Mouse (Mus musculus): ENCODE data around the gene Nr2f1. TPM values are rescaled to one million over a fixed set of nuclear protein-coding genes. Genes with fewer than 3 reads are reported as not detected.

Nr2f1 gene
- polyA plus RNA-seq (2012), result not detected in 2 replicates

- TF ChIP-seq GATA1 (IDR thresholded peaks at IDR 0.05; ENCODE audit: low read length), result no peak
Measured at GRCm38 (mm10) chr13:78199642-78200160, at the start of gene Nr2f1. Gene Nr2f1, minus strand, starts transcription at chr13:78199757.

DNA sequence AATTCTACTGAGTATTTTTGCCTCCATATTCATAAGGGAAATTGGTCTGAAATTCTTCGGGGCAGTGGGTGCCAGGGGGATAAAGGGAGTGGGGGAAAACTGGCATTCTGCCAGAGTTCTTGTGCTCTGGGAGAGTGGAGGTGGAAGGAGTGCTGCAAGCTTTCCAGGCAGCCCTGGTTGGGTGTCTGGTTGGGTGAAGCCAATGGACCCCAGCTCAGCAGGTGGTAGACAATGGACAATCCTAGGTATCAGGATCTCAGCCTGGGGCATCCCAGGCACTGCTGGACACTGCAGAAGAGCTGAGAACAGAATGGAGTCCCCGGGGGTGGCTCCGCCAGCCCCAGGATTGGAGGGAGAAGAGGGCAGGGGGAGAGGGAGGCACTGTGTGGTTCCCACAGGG, 22.1 kb upstream of the Nr2f1 start:
- no peak for TF ChIP-seq GATA1 (IDR thresholded peaks at IDR 0.05; ENCODE audit: low read length)

DNA sequence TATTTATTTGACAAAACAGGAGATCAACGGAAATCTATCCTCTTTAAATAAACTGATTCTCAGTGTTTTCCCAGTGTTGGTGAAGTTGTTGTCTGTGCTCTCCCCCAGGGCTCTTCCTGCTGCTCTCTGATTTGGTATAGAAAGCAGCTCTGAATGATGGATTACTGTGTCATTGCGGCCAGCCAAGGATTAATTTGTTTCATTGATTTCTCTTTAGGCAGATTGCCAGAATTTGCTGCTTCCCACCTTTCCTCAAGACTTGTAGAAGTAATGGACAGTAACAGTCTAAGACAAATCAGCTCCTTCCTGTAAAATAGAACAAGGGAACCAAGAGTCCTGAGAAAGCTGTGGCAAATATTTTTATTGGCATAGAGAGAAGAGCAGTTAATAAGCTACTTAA, 15.7 kb upstream of the Nr2f1 start:
- no peak for TF ChIP-seq GATA1 (IDR thresholded peaks at IDR 0.05; ENCODE audit: low read length)

DNA sequence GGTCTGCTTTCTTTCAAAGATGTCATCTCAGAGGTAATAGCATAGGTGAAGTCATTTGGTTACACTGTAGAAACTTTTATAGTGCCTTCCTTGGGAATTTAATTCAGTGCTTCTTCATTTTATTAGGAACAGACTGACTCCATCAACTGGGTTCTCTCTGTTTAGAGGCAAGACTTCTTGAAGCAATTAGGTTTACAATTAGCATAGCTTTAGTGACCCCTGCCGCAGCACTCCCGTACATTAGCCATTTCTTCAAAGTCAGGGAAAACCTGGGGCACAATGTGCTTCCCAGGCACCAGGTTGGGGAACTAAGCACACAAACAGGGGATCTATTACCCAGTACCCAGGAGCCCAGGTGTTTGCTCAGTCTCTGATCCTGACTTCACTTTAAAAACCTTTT, 13.6 kb upstream of the Nr2f1 start:
- no peak for TF ChIP-seq GATA1 (IDR thresholded peaks at IDR 0.05; ENCODE audit: low read length)

- TF ChIP-seq GATA1 (IDR thresholded peaks at IDR 0.05; ENCODE audit: low read length), result no peak
Measured at GRCm38 (mm10) chr13:78212111-78212510, 12.6 kb upstream of the Nr2f1 start.

DNA sequence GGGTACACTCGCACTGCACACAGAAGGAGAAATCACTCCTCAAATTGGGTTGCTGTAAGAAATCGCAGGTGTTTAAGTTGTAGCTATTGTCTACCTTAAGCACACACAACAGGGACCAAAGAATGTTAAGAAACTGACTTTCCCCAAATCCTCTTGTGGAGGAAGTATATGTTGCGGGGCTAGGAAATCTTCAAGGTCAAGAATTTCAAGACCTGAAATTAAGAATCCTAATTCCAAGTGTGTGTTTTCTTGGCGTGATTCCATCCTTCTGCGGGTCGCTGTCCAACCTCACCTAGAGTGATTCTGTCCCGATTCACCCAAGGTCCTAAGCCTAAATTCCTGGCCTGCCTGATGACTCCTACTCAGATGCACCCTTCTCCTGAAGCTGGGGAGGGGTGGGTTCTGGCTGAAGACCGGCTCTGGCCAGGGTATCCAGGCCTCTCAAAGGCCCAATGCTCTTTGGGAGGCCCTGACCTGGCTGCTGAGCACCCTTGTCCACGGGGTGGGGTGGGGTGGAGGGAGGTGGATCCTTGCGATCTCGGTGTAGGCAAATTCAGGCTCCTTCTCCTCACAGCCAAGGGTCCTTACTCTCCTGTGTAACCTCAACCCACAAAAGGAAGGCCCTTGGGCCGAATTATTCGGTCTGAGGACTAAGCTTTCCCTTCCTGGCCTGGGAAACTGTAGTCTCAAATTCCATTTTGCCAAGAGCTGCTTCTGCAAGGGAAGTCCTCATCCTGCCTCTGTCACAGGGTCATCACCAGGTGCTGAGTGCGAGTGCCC, 11.9 kb upstream of the Nr2f1 start:
- no peak for TF ChIP-seq GATA1 (IDR thresholded peaks at IDR 0.05; ENCODE audit: low read length)

GRCm38 (mm10) chr13:78210748-78211089, 11.2 kb upstream of the Nr2f1 start:
- TF ChIP-seq GATA1 (IDR thresholded peaks at IDR 0.05; ENCODE audit: low read length), result no peak

DNA sequence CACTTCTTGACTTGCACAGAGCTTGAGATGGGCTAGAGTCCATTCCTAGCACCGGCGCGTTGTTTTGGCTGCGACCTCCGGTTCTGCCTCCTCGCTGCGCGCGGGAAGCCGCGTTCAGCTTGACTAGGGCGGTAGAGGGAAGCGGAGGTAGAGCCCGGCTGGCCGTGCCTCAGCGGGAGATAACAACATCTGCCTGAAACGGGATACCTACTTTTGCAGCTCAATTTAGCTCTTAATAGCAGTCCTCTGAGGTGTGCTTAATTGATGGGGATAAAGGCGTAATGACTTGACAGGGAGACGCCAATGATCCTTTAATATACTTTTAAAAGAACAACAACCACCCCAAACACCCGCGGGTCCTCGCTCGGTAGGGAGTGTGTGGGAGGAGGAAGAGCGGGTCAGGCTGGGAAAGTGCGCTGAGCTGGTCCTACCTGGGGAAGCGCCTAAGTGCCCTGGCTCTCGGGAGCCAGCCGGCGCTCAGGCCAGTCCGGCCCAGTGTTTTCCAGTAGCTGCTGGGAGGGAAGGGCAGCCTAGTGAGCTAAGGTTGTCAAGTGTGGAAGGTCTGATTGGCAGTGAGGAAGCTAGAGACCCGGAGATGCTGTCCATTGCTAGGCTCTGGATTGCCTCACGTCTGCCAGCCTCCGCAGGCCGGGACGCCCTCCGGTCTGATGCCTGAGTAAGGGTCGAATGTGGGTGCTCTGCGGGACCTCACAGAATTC, 10.6 kb upstream of the Nr2f1 start:
- TF ChIP-seq GATA1 (IDR thresholded peaks at IDR 0.05; ENCODE audit: low read length), result no peak

DNA sequence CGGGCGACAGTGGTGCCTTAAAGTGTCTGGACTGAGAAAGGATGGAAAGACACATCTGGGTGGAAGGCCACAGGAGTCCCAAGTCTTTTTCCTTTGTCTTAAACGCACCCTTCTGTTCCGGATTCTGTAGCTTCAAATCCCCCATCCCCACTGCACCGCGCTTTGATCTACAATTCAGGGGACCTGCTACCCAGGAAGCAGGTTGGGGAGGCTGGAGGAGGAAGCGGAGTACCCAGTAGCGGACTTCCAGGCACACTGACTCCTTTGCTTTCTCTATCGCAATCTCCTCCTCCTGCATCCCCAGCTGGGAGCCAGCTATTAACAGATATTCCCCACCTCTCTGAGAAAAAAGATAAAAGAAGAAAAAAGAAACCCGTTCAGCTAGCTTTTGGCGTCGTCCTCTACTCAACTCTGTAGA, 10.1 kb upstream of the Nr2f1 start:
- TF ChIP-seq GATA1 (IDR thresholded peaks at IDR 0.05; ENCODE audit: low read length), result no peak

GRCm38 (mm10) chr13:78208689-78209410, 9.3 kb upstream of the Nr2f1 start:
- no peak for TF ChIP-seq GATA1 (IDR thresholded peaks at IDR 0.05; ENCODE audit: low read length)

GRCm38 (mm10) chr13:78207796-78208645, 8.5 kb upstream of the Nr2f1 start:
- no peak for TF ChIP-seq GATA1 (IDR thresholded peaks at IDR 0.05; ENCODE audit: low read length)

GRCm38 (mm10) chr13:78206891-78207430, 7.4 kb upstream of the Nr2f1 start:
- no peak for TF ChIP-seq GATA1 (IDR thresholded peaks at IDR 0.05; ENCODE audit: low read length)

DNA sequence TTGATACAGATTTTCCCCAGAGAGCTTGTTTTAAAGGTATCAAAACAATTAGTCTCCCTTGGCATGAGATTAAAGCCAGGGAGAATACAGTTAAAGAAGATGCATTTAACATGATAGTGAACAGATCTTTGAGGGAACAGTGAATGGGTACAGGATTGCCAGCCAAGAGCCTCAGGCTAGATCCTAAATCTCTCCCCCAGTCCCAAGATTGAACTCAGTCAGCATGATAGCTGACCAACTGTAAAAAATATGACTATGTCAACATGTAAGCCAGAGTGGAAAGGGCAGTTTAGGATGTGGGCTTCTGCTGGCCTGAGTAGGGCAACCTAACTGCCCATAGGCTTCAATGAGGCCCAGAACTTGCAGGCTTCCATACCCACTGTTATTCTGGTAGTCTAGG, 5.9 kb upstream of the Nr2f1 start:
- TF ChIP-seq GATA1 (IDR thresholded peaks at IDR 0.05; ENCODE audit: low read length), result no peak

- TF ChIP-seq GATA1 (IDR thresholded peaks at IDR 0.05; ENCODE audit: low read length), result no peak
Measured at GRCm38 (mm10) chr13:78203348-78204061, 3.9 kb upstream of the Nr2f1 start.

Data from G1E-ER4 (cell line).